Mouse (Mus musculus): ENCODE results near the gene Slc26a3.

- no peak for TF ChIP-seq CTCF (IDR thresholded peaks at IDR 0.05 in 2 of 3, conservative IDR thresholded peaks at IDR 0.05 in 1 of 3; ENCODE audit: control insufficient read depth in 1 of 3, insufficient read depth in 1 of 3, low read depth in 2 of 3, low read length in 3 of 3, poor library complexity in 1 of 3, severe bottlenecking in 1 of 3)
- no peak for TF ChIP-seq TCF12 (IDR thresholded peaks at IDR 0.05; ENCODE audit: low read depth, low read length)
- no peak for TF ChIP-seq POLR2AphosphoS2 (IDR thresholded peaks at IDR 0.05; ENCODE audit: low read length)
Observed at GRCm38 (mm10) chr12:31437791-31438190, 47.1 kb downstream of the Slc26a3 start.
